Mouse (Mus musculus) heart, postnatal 0 days (tissue): Measurements from ENCODE around the gene Psen2. TPM values are rescaled to one million over a fixed set of nuclear protein-coding genes. Genes with fewer than 3 reads are reported as not detected.

Experiments used
- ATAC-seq: fragments of 200-750 bp; cut with Nextera tagmentation; 2 replicates; pipeline ENCODE4 v1.8.0; 2017; ENCODE audit warnings: low read depth, moderate number of reproducible peaks, moderate library complexity; ENCODE audit not compliant: insufficient read depth
- DNase-seq: peaks from one replicate; pipeline ENCODE4 v3.0.0-alpha.2; 2016; ENCODE audit warnings: low spot score
- H3K27ac ChIP-seq: fragments of 300-500 bp; sonication (generic); 2 replicates; pipeline ENCODE4 v1.5.1; 2014; ENCODE audit warnings: low read depth, mild to moderate bottlenecking
- H3K27me3 ChIP-seq: fragments of 300-500 bp; sonication (generic); 2 replicates; pipeline ENCODE4 v1.6.1; 2014; ENCODE audit warnings: low read length, mixed read lengths; ENCODE audit not compliant: control insufficient read depth, insufficient read depth
- H3K36me3 ChIP-seq: fragments of 300-500 bp; sonication (generic); replicated peaks from 2 replicates; pipeline ENCODE4 v1.6.1; 2014; ENCODE audit warnings: low read length, mixed read lengths; ENCODE audit not compliant: control insufficient read depth, insufficient read depth
- H3K4me1 ChIP-seq: fragments of 300-500 bp; sonication (generic); 2 replicates; pipeline ENCODE4 v1.6.1; 2014; ENCODE audit warnings: antibody characterized with exemption; ENCODE audit not compliant: control insufficient read depth, insufficient read depth
- H3K4me2 ChIP-seq: fragments of 300-500 bp; sonication (generic); 2 replicates; pipeline ENCODE4 v1.6.1; 2014; ENCODE audit warnings: low read depth, mild to moderate bottlenecking, low read length, moderate library complexity
- H3K4me3 ChIP-seq: fragments of 300-500 bp; sonication (generic); 2 replicates; pipeline ENCODE4 v1.5.1; 2014; ENCODE audit warnings: low read depth, low read length
- H3K9ac ChIP-seq: fragments of 300-500 bp; sonication (generic); replicated peaks from 2 replicates; pipeline ENCODE4 v1.6.1; 2014; ENCODE audit warnings: low read depth, low read length, mixed read lengths
- H3K9me3 ChIP-seq: fragments of 300-500 bp; sonication (generic); replicated peaks from 2 replicates; pipeline ENCODE4 v1.6.1; 2016; ENCODE audit warnings: low read length; ENCODE audit not compliant: control insufficient read depth
- CTCF ChIP-seq: IDR thresholded peaks from 2 replicates; pipeline ENCODE4 v1.5.1; 2016; ENCODE audit warnings: antibody characterized with exemption, control low read depth, low read depth
- EP300 ChIP-seq: IDR thresholded peaks from 2 replicates; pipeline ENCODE4 v1.6.1; 2016; ENCODE audit warnings: antibody characterized with exemption, low read depth
- WGBS: fragments of 180-500 bp; shearing (Covaris S2); extraction: QIAGEN DNeasy Blood & Tissue Kit; methylation state at CpG from one replicate; pipeline ENCODE4 v1.1.7; 2014; 5-methylcytosine and 5-hydroxymethylcytosine counted together
- polyA plus RNA-seq: library from polyadenylated mRNA; unstranded; fragments of >200 nt; fragmentation: Nextera tagmentation; extraction: Ambion mirVana; gene quantifications from 2 replicates; pipeline ENCODE4 v1.2.1, GENCODE M21; 2015
- total RNA-seq: library from RNA; depleted of rRNA; stranded (reverse); fragments of >200 nt; gene quantifications from 2 replicates; pipeline ENCODE4 v1.2.3, GENCODE M21; 2014; ENCODE audit warnings: low replicate concordance

The Psen2 gene
- total and polyA plus RNA-seq, 2 experiments from 2014 or later, result 16.4 to 33.3 TPM

GRCm38 (mm10) chr1:180186371-180186770 is 76.9 kb downstream of the Psen2 start:
- WGBS, result 77% methylated on average over 3 of the region's 3 CpGs
- Histone ChIP-seq H3K9ac (no peak overlapping the region; the same call in 1 of the 2 replicates), H3K4me1 (peaks cover 70% of the 10 kb centered on the region), H3K27me3 (no peaks in the 10 kb centered on the region), H3K4me3 (no peak overlapping the region), H3K27ac (peak overlapping the region; percentile 94), H3K9me3 (no peaks in the 10 kb centered on the region), H3K36me3 (no peaks in the 10 kb centered on the region; the same call in 1 of the 2 replicates), H3K4me2 (no peak overlapping the region)
- ATAC-seq (peak; percentile 31), DNase-seq (no peak)
- TF ChIP-seq EP300, result no peak
- TF ChIP-seq CTCF, result no peak

DNA sequence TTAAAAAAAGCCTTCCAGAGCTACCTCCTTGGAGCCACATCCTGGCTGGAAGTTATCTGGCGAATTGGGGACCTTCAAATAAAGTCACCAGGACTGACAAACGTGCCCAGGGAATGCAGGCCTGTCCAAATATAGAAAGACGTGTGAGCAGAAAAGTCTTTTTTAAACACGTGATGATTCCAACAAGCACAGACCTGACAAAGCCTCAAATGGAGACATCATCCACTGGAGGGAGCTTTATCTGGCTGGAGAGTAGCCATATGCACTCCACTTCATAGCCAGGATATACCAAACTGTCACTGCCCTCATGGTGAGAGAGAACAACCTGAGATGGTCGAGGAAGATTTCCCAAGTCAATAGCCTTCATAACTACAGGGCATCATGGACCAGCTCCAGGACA is 77.4 kb downstream of the Psen2 start:
- no peak overlapping the region for H3K4me3 ChIP-seq
- no peaks in the 10 kb centered on the region; the same call in 1 of the 2 replicates for H3K36me3 ChIP-seq
- no peaks in the 10 kb centered on the region for H3K9me3 ChIP-seq
- peaks cover 69% of the 10 kb centered on the region for H3K4me1 ChIP-seq
- TF ChIP-seq CTCF, result peak; percentile 57
- TF ChIP-seq EP300, result peak; percentile 88; the same call in 1 of the 2 replicates
- DNase-seq (peak; percentile 83), ATAC-seq (peak; percentile 82)
- WGBS, result 23% methylated on average over 5 of the region's 5 CpGs
- H3K27ac ChIP-seq, result peak overlapping the region; percentile 94
- no peaks in the 10 kb centered on the region for H3K27me3 ChIP-seq
- H3K4me2 ChIP-seq, result no peak overlapping the region
- H3K9ac ChIP-seq, result no peak overlapping the region

- no peak for DNase-seq
- peaks cover 66% of the 10 kb centered on the region for H3K4me1 ChIP-seq
- H3K27ac ChIP-seq, result peak overlapping the region; percentile 94
- H3K4me3 ChIP-seq, result no peak overlapping the region
- no peaks in the 10 kb centered on the region; the same call in 1 of the 2 replicates for H3K36me3 ChIP-seq
- no peak for ATAC-seq
- H3K27me3 ChIP-seq, result no peaks in the 10 kb centered on the region
- TF ChIP-seq CTCF (no peak), EP300 (no peak)
- H3K9ac ChIP-seq, result peak overlapping the region; percentile 24; the same call in 1 of the 2 replicates
- WGBS, result 23% methylated on average over 7 of the region's 7 CpGs
- H3K4me2 ChIP-seq, result no peak overlapping the region
- no peaks in the 10 kb centered on the region for H3K9me3 ChIP-seq
Measured at GRCm38 (mm10) chr1:180184768-180185167, 78.5 kb downstream of the Psen2 start.

GRCm38 (mm10) chr1:180183525-180184159 is 79.6 kb downstream of the Psen2 start:
- DNase-seq, result no peak
- H3K27me3 ChIP-seq, result no peaks in the 10 kb centered on the region
- peak overlapping the region; percentile 2; the same call in 1 of the 2 replicates for H3K27ac ChIP-seq

GRCm38 (mm10) chr1:180182731-180183130 is 80.5 kb downstream of the Psen2 start:
- Histone ChIP-seq H3K4me2 (no peak overlapping the region), H3K4me3 (no peak overlapping the region), H3K27ac (peak overlapping the region; percentile 2; the same call in 1 of the 2 replicates), H3K9me3 (no peaks in the 10 kb centered on the region), H3K4me1 (peaks cover 56% of the 10 kb centered on the region), H3K27me3 (no peaks in the 10 kb centered on the region), H3K9ac (0 out of 2 replicates have a peak overlapping the region, but pooled peaks have one; percentile 3), H3K36me3 (peaks cover 14% of the 10 kb centered on the region)
- no peak for DNase-seq
- TF ChIP-seq CTCF (no peak), EP300 (no peak)
- ATAC-seq, result no peak
- 77% methylated on average over 3 of the region's 3 CpGs for WGBS

More at GRCm38 (mm10) chr1:180183525-180184159, 79.6 kb downstream of the Psen2 start:
- no peaks in the 10 kb centered on the region for H3K9me3 ChIP-seq
- H3K4me3 ChIP-seq, result no peak overlapping the region
- TF ChIP-seq EP300, result no peak
- TF ChIP-seq CTCF, result no peak
- H3K36me3 ChIP-seq, result peaks cover 7% of the 10 kb centered on the region
- 0 out of 2 replicates have a peak overlapping the region, but pooled peaks have one; percentile 11 for H3K9ac ChIP-seq
- ATAC-seq, result no peak
- H3K4me1 ChIP-seq, result peaks cover 62% of the 10 kb centered on the region
- H3K4me2 ChIP-seq, result no peak overlapping the region
- 85% methylated on average over 6 of the region's 6 CpGs for WGBS

DNA sequence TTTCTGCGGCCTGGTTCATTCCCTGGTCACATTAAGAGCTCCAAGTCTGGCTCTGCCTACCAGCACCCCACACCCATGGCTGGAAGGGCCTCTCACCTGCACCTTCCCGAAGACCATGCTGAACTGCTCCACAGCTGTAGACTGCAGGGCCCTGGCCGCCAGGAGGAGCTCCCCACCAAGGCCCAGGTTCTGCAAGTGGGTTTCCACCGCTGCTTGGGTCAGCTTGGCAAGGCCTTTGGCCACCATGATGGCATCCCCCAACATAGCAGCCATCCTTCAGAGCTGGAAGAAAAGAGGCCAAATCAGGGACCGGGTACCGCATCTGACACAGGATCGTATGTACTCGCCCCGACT is 81.3 kb downstream of the Psen2 start:
- Histone ChIP-seq H3K36me3 (peaks cover 15% of the 10 kb centered on the region), H3K4me2 (no peak overlapping the region), H3K27me3 (no peaks in the 10 kb centered on the region), H3K4me3 (no peak overlapping the region), H3K27ac (no peak overlapping the region), H3K9me3 (no peaks in the 10 kb centered on the region), H3K4me1 (peaks cover 49% of the 10 kb centered on the region), H3K9ac (no peak overlapping the region)
- TF ChIP-seq EP300, result no peak
- TF ChIP-seq CTCF, result peak; percentile 16; the same call in 1 of the 2 replicates
- no peak for DNase-seq
- no peak for ATAC-seq
- WGBS, result 82% methylated on average over 9 of the region's 9 CpGs
